Mouse (Mus musculus) limb, embryonic 15.5 days (tissue): Measurements from ENCODE around the gene Slc6a16. TPM values are rescaled to one million over a fixed set of nuclear protein-coding genes. Genes with fewer than 3 reads are reported as not detected.

Experiments used
- ATAC-seq: fragments of 200-750 bp; cut with Nextera tagmentation; 2 replicates; pipeline ENCODE4 v1.8.0; 2017; ENCODE audit warnings: low read depth, moderate TSS enrichment; ENCODE audit not compliant: insufficient number of reproducible peaks, low FRiP score, low TSS enrichment
- H3K27ac ChIP-seq: fragments of 300-500 bp; sonication (generic); 2 replicates; pipeline ENCODE4 v1.5.1; 2015; ENCODE audit warnings: moderate library complexity, mild to moderate bottlenecking, inconsistent platforms
- H3K27me3 ChIP-seq: fragments of 300-500 bp; sonication (generic); 2 replicates; pipeline ENCODE4 v1.6.1; 2015; ENCODE audit warnings: inconsistent platforms
- H3K36me3 ChIP-seq: fragments of 300-500 bp; sonication (generic); 2 replicates; pipeline ENCODE4 v1.6.1; 2015; ENCODE audit warnings: inconsistent platforms
- H3K4me1 ChIP-seq: fragments of 300-500 bp; sonication (generic); 2 replicates; pipeline ENCODE4 v1.6.1; 2015; ENCODE audit warnings: inconsistent platforms
- H3K4me2 ChIP-seq: fragments of 300-500 bp; sonication (generic); 2 replicates; pipeline ENCODE4 v1.6.1; 2015; ENCODE audit warnings: mild to moderate bottlenecking, inconsistent platforms
- H3K4me3 ChIP-seq: fragments of 300-500 bp; sonication (generic); 2 replicates; pipeline ENCODE4 v1.5.1; 2015; ENCODE audit warnings: mild to moderate bottlenecking, inconsistent platforms
- H3K9ac ChIP-seq: fragments of 300-500 bp; sonication (generic); 2 replicates; pipeline ENCODE4 v1.6.1; 2015; ENCODE audit warnings: inconsistent platforms
- H3K9me3 ChIP-seq: fragments of 300-500 bp; sonication (generic); 2 replicates; pipeline ENCODE4 v1.6.1; 2016; ENCODE audit warnings: inconsistent platforms
- WGBS: fragments of 180-500 bp; shearing (Covaris S2); methylation state at CpG from one replicate; pipeline ENCODE4 v1.1.7; 2015; 5-methylcytosine and 5-hydroxymethylcytosine counted together
- polyA plus RNA-seq: library from polyadenylated mRNA; unstranded; fragments of >200 nt; fragmentation: Nextera tagmentation; extraction: Ambion mirVana; gene quantifications from 2 replicates; pipeline ENCODE4 v1.2.1, GENCODE M21; 2015

Slc6a16 gene
- polyA plus RNA-seq, 1 experiment from 2014 or later, result not detected

DNA sequence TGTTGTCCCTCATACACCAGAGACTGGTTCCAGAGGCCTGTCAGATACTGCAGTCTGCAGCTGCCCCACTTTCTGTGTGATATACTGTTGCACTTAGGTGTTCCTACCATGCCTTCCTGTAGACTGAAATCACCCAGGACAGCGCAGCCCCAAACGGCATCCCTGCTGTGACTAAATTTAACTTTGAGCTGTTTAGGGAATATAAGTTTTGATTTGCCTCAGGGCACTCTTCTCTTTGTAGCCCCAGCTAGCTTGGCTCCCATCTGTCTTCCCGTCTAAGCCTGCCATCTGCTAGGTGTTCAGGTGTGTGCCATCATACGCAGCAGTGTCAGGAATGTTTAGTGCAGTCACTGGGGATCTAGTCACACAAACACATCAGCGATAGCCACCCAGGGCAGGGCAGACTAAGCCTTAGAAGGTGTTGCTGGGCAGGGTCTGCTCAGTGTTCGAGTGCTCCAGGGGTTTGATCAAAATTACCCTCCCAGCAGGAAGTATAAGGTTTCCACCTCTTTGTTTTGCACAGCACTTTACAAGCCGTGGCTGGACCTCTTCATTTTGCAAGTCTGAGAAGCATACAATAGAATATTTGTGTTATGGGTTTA is 22.2 kb downstream of the Slc6a16 start:
- Histone ChIP-seq H3K27ac (no peak overlapping the region), H3K9me3 (no peaks in the 10 kb centered on the region), H3K4me1 (peaks cover 3% of the 10 kb centered on the region; the same call in 1 of the 2 replicates), H3K27me3 (peaks cover 6% of the 10 kb centered on the region; the same call in 1 of the 2 replicates), H3K4me2 (no peak overlapping the region), H3K36me3 (no peaks in the 10 kb centered on the region), H3K4me3 (no peak overlapping the region), H3K9ac (no peak overlapping the region)
- 40% methylated on average over 7 of the region's 7 CpGs for WGBS
- ATAC-seq, result no peak

DNA sequence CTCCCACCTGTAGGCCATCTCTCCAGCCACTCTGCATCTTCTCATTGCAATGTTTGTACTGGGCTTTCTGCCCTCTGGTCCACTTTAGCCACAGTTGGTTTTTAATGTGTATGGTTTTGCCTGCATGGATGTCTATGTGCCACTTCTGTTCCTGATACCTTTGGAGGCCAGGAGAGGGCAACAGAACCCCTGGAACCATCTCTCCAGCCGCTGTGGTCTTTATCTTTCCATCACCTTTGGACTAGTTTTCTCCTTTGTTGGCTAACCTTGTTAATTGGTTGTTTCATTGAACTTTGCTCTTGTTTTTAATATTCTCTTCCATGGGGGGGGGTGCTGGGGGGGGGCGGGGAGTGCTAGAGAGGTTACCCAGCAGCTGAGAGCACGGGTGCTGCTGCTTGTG is 23.5 kb downstream of the Slc6a16 start:
- Histone ChIP-seq H3K4me2 (no peak overlapping the region), H3K27ac (no peak overlapping the region), H3K9me3 (no peaks in the 10 kb centered on the region), H3K27me3 (peaks cover 8% of the 10 kb centered on the region; the same call in 1 of the 2 replicates), H3K36me3 (no peaks in the 10 kb centered on the region), H3K4me1 (peaks cover 4% of the 10 kb centered on the region; the same call in 1 of the 2 replicates), H3K4me3 (no peak overlapping the region), H3K9ac (no peak overlapping the region)
- no peak for ATAC-seq
- 74% methylated on average over 3 of the region's 3 CpGs for WGBS

DNA sequence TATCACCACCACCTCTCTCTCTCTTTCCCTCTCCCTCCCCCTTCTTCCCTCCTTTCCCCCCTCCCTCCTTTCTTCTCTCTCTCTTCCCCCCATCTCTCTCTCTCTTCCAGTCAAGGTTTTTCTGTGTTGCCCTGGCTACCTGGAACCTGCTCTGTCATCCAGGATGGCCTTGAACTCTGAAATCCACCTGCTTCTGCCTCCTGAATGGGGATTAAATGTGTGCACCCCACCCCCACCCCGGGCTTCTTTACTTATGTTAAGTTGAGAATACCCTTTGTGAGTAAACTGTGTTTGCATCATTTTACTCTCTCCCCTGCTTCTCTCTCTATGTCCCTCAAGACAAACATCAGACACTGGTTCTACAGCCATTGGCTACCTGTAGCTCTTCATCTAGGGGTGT is 24.6 kb downstream of the Slc6a16 start:
- Histone ChIP-seq H3K9me3 (no peaks in the 10 kb centered on the region), H3K4me3 (no peak overlapping the region), H3K4me2 (no peak overlapping the region), H3K27me3 (peaks cover 8% of the 10 kb centered on the region; the same call in 1 of the 2 replicates), H3K36me3 (no peaks in the 10 kb centered on the region), H3K4me1 (peaks cover 4% of the 10 kb centered on the region; the same call in 1 of the 2 replicates), H3K9ac (no peak overlapping the region), H3K27ac (no peak overlapping the region)
- no peak for ATAC-seq
- WGBS, result 67% methylated on average over 1 of the region's 1 CpGs

DNA sequence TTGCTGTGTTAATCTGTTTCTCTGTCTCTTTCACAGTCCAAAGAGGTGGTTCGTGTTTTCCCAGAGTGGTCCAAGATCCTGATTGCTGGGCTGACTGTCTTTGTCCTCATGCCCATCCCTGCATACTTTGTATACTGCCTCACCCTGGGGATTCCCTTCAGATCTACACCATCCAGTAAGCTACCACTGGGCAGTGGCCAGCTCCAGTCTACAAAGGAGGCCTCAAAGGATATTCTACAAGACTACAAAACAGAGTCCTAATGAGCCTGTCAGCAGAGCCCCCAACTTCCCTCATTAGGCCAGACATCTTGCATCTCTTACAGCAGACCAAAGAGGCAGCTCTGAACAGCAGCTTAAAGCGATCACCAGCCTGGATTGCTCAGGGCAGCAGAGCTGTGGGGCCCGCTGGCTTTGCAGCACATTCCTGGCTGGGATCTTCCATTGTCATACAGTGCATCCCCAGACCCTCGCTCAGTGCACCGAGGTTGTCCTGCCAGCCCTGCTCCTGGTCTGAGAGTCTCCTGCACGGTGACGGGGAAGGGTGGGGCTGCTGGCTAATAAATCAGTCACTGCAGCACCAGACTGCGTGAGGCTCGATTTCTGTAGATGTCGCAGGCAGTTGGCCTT is 32.0 kb downstream of the Slc6a16 start:
- H3K36me3 ChIP-seq, result no peaks in the 10 kb centered on the region
- H3K9ac ChIP-seq, result no peak overlapping the region
- H3K4me3 ChIP-seq, result no peak overlapping the region
- no peaks in the 10 kb centered on the region for H3K9me3 ChIP-seq
- H3K4me1 ChIP-seq, result peaks cover 4% of the 10 kb centered on the region; the same call in 1 of the 2 replicates
- H3K4me2 ChIP-seq, result no peak overlapping the region
- H3K27ac ChIP-seq, result no peak overlapping the region
- WGBS, result 34% methylated on average over 10 of the region's 10 CpGs
- ATAC-seq, result no peak
- H3K27me3 ChIP-seq, result peaks cover 7% of the 10 kb centered on the region; the same call in 1 of the 2 replicates

GRCm38 (mm10) chr7:45273672-45274071 is 32.8 kb downstream of the Slc6a16 start:
- H3K4me2 ChIP-seq, result no peak overlapping the region
- H3K9me3 ChIP-seq, result no peaks in the 10 kb centered on the region
- no peak overlapping the region for H3K4me3 ChIP-seq
- no peak for ATAC-seq
- no peak overlapping the region for H3K9ac ChIP-seq
- peaks cover 3% of the 10 kb centered on the region; the same call in 1 of the 2 replicates for H3K27me3 ChIP-seq
- no peaks in the 10 kb centered on the region; the same call in 1 of the 2 replicates for H3K4me1 ChIP-seq
- H3K27ac ChIP-seq, result no peak overlapping the region
- no peaks in the 10 kb centered on the region for H3K36me3 ChIP-seq
- WGBS, result 84% methylated on average over 8 of the region's 8 CpGs

DNA sequence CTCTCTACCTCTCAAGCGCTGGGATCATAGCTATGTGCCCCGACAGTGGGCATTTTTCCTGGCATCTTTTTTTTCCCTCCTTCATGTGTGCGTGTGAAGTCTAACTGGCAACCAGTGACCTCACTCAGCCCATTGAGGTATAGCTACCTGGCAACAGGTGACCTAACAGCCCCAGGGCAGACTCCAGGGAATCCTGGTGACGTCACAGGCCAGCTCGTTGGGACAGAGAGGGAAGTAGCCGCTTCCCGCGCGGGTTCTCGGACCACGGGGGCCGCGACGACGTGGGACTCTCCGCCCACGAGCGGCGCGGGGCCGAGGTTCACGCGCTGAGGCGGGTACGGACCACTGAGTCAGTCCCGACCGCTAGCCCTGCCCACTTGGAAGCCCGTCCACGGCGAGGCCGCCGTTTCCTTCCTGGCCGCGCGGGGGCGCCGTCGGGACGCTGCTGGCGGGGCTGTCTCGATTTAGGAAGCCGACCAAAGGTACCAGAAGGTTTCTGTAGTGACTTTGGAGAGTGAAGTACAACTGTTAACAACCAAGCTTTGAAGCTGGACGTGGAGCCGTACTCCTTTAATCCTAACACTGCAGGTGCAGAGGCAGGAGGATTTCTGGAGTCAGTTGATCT is 36.4 kb downstream of the Slc6a16 start, which contains the start of gene Slc6a21:
Slc6a21 (plus strand) TSS at position 378 of the 625 bp plus-strand sequence.
- ATAC-seq, result no peak
- no peaks in the 10 kb centered on the region for H3K36me3 ChIP-seq
- no peaks in the 10 kb centered on the region for H3K9me3 ChIP-seq
- peaks cover 13% of the 10 kb centered on the region; the same call in 1 of the 2 replicates for H3K27me3 ChIP-seq
- no peaks in the 10 kb centered on the region; the same call in 1 of the 2 replicates for H3K4me1 ChIP-seq
- no peak within 1 kb of the TSS for H3K9ac ChIP-seq
- H3K4me2 ChIP-seq, result peak within 1 kb of the TSS; percentile 51
- no peak within 1 kb of the TSS for H3K27ac ChIP-seq
- H3K4me3 ChIP-seq, result peak within 1 kb of the TSS; percentile 33
- 7% methylated on average over 44 of the region's 44 CpGs for WGBS

GRCm38 (mm10) chr7:45286486-45286885 is 45.6 kb downstream of the Slc6a16 start:
- no peaks in the 10 kb centered on the region for H3K27me3 ChIP-seq
- no peak for ATAC-seq
- WGBS, result 79% methylated on average over 13 of the region's 13 CpGs

GRCm38 (mm10) chr7:45296626-45297025 is 55.7 kb downstream of the Slc6a16 start:
- H3K9ac ChIP-seq, result no peak overlapping the region
- H3K27me3 ChIP-seq, result peaks cover 5% of the 10 kb centered on the region; the same call in 1 of the 2 replicates
- H3K9me3 ChIP-seq, result no peaks in the 10 kb centered on the region
- ATAC-seq, result no peak
- H3K4me3 ChIP-seq, result no peak overlapping the region
- no peaks in the 10 kb centered on the region for H3K36me3 ChIP-seq
- H3K4me1 ChIP-seq, result peaks cover 4% of the 10 kb centered on the region; the same call in 1 of the 2 replicates
- H3K27ac ChIP-seq, result no peak overlapping the region
- no peak overlapping the region for H3K4me2 ChIP-seq
- 57% methylated on average over 1 of the region's 1 CpGs for WGBS

More at GRCm38 (mm10) chr7:45286486-45286885, 45.6 kb downstream of the Slc6a16 start:
- no peak overlapping the region for H3K4me2 ChIP-seq
- H3K4me3 ChIP-seq, result no peak overlapping the region
- no peaks in the 10 kb centered on the region for H3K4me1 ChIP-seq
- H3K9ac ChIP-seq, result no peak overlapping the region
- no peak overlapping the region for H3K27ac ChIP-seq
- no peaks in the 10 kb centered on the region for H3K9me3 ChIP-seq
- no peaks in the 10 kb centered on the region for H3K36me3 ChIP-seq

GRCm38 (mm10) chr7:45297563-45297962 is 56.7 kb downstream of the Slc6a16 start:
- H3K4me1 ChIP-seq, result peaks cover 4% of the 10 kb centered on the region; the same call in 1 of the 2 replicates
- no peak overlapping the region for H3K4me3 ChIP-seq
- H3K9me3 ChIP-seq, result no peaks in the 10 kb centered on the region
- no peak overlapping the region for H3K4me2 ChIP-seq
- 61% methylated on average over 3 of the region's 3 CpGs for WGBS
- H3K36me3 ChIP-seq, result no peaks in the 10 kb centered on the region
- ATAC-seq, result no peak
- H3K9ac ChIP-seq, result no peak overlapping the region
- no peak overlapping the region for H3K27ac ChIP-seq
- peaks cover 5% of the 10 kb centered on the region; the same call in 1 of the 2 replicates for H3K27me3 ChIP-seq

DNA sequence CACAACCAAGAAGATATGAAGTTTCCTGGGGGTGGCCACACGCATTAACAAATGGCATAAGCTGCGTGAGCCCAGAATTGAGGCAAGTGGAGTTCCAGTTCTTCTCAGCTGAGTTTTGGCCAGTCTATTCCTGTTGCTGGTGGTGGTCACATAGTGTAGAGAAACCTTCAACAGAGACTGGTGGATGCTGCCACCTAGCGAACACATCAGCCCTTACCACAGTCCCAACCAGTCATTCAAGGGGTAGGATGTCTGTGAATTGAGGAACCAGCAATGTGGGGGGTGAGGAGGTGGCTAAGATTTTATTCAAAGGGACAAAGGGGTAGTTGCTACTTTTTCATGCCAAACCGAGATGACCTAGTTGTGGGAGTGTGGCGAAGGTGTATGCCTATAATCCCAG is 58.9 kb downstream of the Slc6a16 start:
- 13% methylated on average over 5 of the region's 5 CpGs for WGBS
- Histone ChIP-seq H3K27me3 (peaks cover 5% of the 10 kb centered on the region; the same call in 1 of the 2 replicates), H3K4me2 (no peak overlapping the region), H3K36me3 (peaks cover 19% of the 10 kb centered on the region), H3K27ac (no peak overlapping the region), H3K9ac (no peak overlapping the region), H3K9me3 (no peaks in the 10 kb centered on the region), H3K4me1 (peaks cover 4% of the 10 kb centered on the region; the same call in 1 of the 2 replicates), H3K4me3 (no peak overlapping the region)
- peak; percentile 74 for ATAC-seq

DNA sequence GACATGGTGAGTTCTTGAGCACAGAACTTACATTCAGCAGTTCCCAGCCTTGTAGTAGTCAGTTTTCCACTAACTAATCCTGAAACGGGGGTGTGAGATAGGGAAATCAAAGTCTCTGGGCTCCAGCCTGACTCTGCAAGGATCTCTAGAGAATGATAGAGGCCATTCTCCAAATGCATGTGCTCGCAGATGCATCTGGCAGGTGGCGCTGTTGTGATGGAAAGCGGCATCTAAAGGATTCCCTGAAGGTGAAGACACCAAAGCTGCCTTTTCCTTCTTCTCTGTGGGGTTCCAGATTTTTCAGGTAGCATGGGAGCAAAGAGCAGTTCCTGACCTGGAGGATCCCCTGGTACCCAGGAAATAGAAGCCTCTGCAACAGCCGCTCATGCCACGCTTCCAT is 59.4 kb downstream of the Slc6a16 start:
- no peak overlapping the region for H3K4me3 ChIP-seq
- WGBS, result 14% methylated on average over 6 of the region's 6 CpGs
- H3K9ac ChIP-seq, result no peak overlapping the region
- no peak overlapping the region for H3K27ac ChIP-seq
- no peak overlapping the region for H3K4me2 ChIP-seq
- H3K4me1 ChIP-seq, result peaks cover 8% of the 10 kb centered on the region; the same call in 1 of the 2 replicates
- H3K27me3 ChIP-seq, result peaks cover 5% of the 10 kb centered on the region; the same call in 1 of the 2 replicates
- H3K36me3 ChIP-seq, result peaks cover 22% of the 10 kb centered on the region
- no peaks in the 10 kb centered on the region for H3K9me3 ChIP-seq
- no peak for ATAC-seq

DNA sequence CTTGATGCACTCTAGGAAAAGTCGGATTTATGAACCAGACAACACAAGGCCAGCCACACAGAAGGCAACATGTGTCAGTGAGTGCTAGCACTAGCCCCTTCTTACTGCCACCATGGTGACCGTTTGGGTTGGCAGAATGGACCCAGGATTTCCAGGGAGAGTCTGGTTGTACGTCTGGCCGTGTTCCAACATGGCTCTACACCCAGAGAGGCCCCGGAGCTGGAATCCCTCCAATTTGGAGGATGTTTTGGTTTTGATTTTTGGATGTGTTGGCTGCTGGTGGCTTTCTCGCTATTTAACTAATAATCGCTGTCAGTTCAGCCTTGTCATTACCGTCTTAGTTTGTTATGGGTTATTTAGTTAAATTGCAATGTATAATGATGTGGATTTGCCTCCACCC is 61.7 kb downstream of the Slc6a16 start:
- no peaks in the 10 kb centered on the region for H3K9me3 ChIP-seq
- peaks cover 29% of the 10 kb centered on the region for H3K36me3 ChIP-seq
- no peak overlapping the region for H3K4me3 ChIP-seq
- H3K4me1 ChIP-seq, result peaks cover 10% of the 10 kb centered on the region; the same call in 1 of the 2 replicates
- no peak overlapping the region for H3K4me2 ChIP-seq
- 57% methylated on average over 8 of the region's 8 CpGs for WGBS
- no peak overlapping the region for H3K9ac ChIP-seq
- H3K27me3 ChIP-seq, result peaks cover 5% of the 10 kb centered on the region; the same call in 1 of the 2 replicates
- H3K27ac ChIP-seq, result no peak overlapping the region
- ATAC-seq, result no peak
